Mouse (Mus musculus): ENCODE measurements at regions not wholly inside any gene's neighbourhood (a gene's known extent, or its start where the extent isn't known, plus 50 kb on each side); places are given as distances from the start of the nearest gene placed in this dataset.
"Not testable (repeated sequence)": the region's sequence is repeated elsewhere in the genome, so short reads cannot be mapped to it uniquely, and the experiment has no call there.

GRCm38 (mm10) chr4:131167921-131168320 is 223.7 kb downstream of the Matn1 start:
- Histone ChIP-seq H3K4me1 (replicated peaks; ENCODE audit: control insufficient read depth, insufficient read depth, low read length) (no peaks in the 10 kb centered on the region), H3K36me3 (ENCODE audit: control insufficient read depth, insufficient read depth) (no peaks in the 10 kb centered on the region), H3K27ac (ENCODE audit: low read depth, low read length) (no peak overlapping the region), H3K4me2 (replicated peaks; ENCODE audit: low read depth) (no peak overlapping the region), H3K9me3 (ENCODE audit: control insufficient read depth) (no peaks in the 10 kb centered on the region), H3K9ac (ENCODE audit: low read depth, low read length) (no peak overlapping the region), H3K27me3 (replicated peaks; ENCODE audit: control insufficient read depth, insufficient read depth, low read length) (no peaks in the 10 kb centered on the region), H3K4me3 (ENCODE audit: low read depth, low read length) (no peak overlapping the region)
- 82% methylated on average over 2 of the region's 2 CpGs for WGBS
- ATAC-seq: no peak
- TF ChIP-seq CTCF (IDR thresholded peaks at IDR 0.05; ENCODE audit: low read depth): no peak

GRCm38 (mm10) chr4:131173783-131174460 is 229.7 kb downstream of the Matn1 start:
- ATAC-seq: no peak
- H3K27me3 ChIP-seq (replicated peaks; ENCODE audit: control insufficient read depth, insufficient read depth, low read length): no peaks in the 10 kb centered on the region
- WGBS: 58% methylated on average over 28 of the region's 28 CpGs

GRCm38 (mm10) chr4:131176701-131177100 is 232.5 kb downstream of the Matn1 start:
- Histone ChIP-seq H3K9ac (ENCODE audit: low read depth, low read length) (no peak overlapping the region), H3K36me3 (ENCODE audit: control insufficient read depth, insufficient read depth) (no peaks in the 10 kb centered on the region), H3K4me1 (replicated peaks; ENCODE audit: control insufficient read depth, insufficient read depth, low read length) (no peaks in the 10 kb centered on the region), H3K4me3 (ENCODE audit: low read depth, low read length) (no peak overlapping the region), H3K9me3 (ENCODE audit: control insufficient read depth) (no peaks in the 10 kb centered on the region), H3K4me2 (replicated peaks; ENCODE audit: low read depth) (no peak overlapping the region), H3K27ac (ENCODE audit: low read depth, low read length) (no peak overlapping the region), H3K27me3 (replicated peaks; ENCODE audit: control insufficient read depth, insufficient read depth, low read length) (no peaks in the 10 kb centered on the region)
- no peak for TF ChIP-seq CTCF (IDR thresholded peaks at IDR 0.05; ENCODE audit: low read depth)
- 53% methylated on average over 3 of the region's 3 CpGs for WGBS
- no peak for ATAC-seq

More at GRCm38 (mm10) chr4:131173783-131174460, 229.7 kb downstream of the Matn1 start:
- no peaks in the 10 kb centered on the region for H3K36me3 ChIP-seq (ENCODE audit: control insufficient read depth, insufficient read depth)
- no peak overlapping the region for H3K4me2 ChIP-seq (replicated peaks; ENCODE audit: low read depth)
- no peak for TF ChIP-seq CTCF (IDR thresholded peaks at IDR 0.05; ENCODE audit: low read depth)
- H3K9ac ChIP-seq (ENCODE audit: low read depth, low read length): no peak overlapping the region
- no peaks in the 10 kb centered on the region for H3K4me1 ChIP-seq (replicated peaks; ENCODE audit: control insufficient read depth, insufficient read depth, low read length)
- no peak overlapping the region for H3K27ac ChIP-seq (ENCODE audit: low read depth, low read length)
- no peak overlapping the region for H3K4me3 ChIP-seq (ENCODE audit: low read depth, low read length)
- no peaks in the 10 kb centered on the region for H3K9me3 ChIP-seq (ENCODE audit: control insufficient read depth)

- Histone ChIP-seq H3K4me2 (replicated peaks; ENCODE audit: low read depth) (no peak overlapping the region), H3K4me1 (replicated peaks; ENCODE audit: control insufficient read depth, insufficient read depth, low read length) (no peaks in the 10 kb centered on the region), H3K9me3 (ENCODE audit: control insufficient read depth) (no peaks in the 10 kb centered on the region), H3K27me3 (replicated peaks; ENCODE audit: control insufficient read depth, insufficient read depth, low read length) (no peaks in the 10 kb centered on the region), H3K36me3 (ENCODE audit: control insufficient read depth, insufficient read depth) (no peaks in the 10 kb centered on the region), H3K4me3 (ENCODE audit: low read depth, low read length) (no peak overlapping the region), H3K27ac (ENCODE audit: low read depth, low read length) (no peak overlapping the region), H3K9ac (ENCODE audit: low read depth, low read length) (no peak overlapping the region)
- 47% methylated on average over 6 of the region's 6 CpGs for WGBS
- no peak for ATAC-seq
- no peak for TF ChIP-seq CTCF (IDR thresholded peaks at IDR 0.05; ENCODE audit: low read depth)
Observed at GRCm38 (mm10) chr4:131177889-131178288, 233.7 kb downstream of the Matn1 start.

- H3K27ac ChIP-seq (ENCODE audit: low read depth, low read length); H3K9ac ChIP-seq (ENCODE audit: low read depth, low read length); ATAC-seq; H3K4me1 ChIP-seq (replicated peaks; ENCODE audit: control insufficient read depth, insufficient read depth, low read length); H3K36me3 ChIP-seq (ENCODE audit: control insufficient read depth, insufficient read depth); H3K9me3 ChIP-seq (ENCODE audit: control insufficient read depth); H3K27me3 ChIP-seq (replicated peaks; ENCODE audit: control insufficient read depth, insufficient read depth, low read length); H3K4me3 ChIP-seq (ENCODE audit: low read depth, low read length); H3K4me2 ChIP-seq (replicated peaks; ENCODE audit: low read depth): not testable (repeated sequence)
- 76% methylated on average over 5 of the region's 5 CpGs for WGBS
Observed at GRCm38 (mm10) chr4:131178642-131179041, 234.5 kb downstream of the Matn1 start.

- Histone ChIP-seq H3K4me1 (replicated peaks; ENCODE audit: control insufficient read depth, insufficient read depth, low read length) (no peaks in the 10 kb centered on the region), H3K27me3 (replicated peaks; ENCODE audit: control insufficient read depth, insufficient read depth, low read length) (no peaks in the 10 kb centered on the region), H3K27ac (ENCODE audit: low read depth, low read length) (no peak overlapping the region), H3K9ac (ENCODE audit: low read depth, low read length) (no peak overlapping the region), H3K4me2 (replicated peaks; ENCODE audit: low read depth) (no peak overlapping the region), H3K36me3 (ENCODE audit: control insufficient read depth, insufficient read depth) (no peaks in the 10 kb centered on the region), H3K9me3 (ENCODE audit: control insufficient read depth) (no peaks in the 10 kb centered on the region), H3K4me3 (ENCODE audit: low read depth, low read length) (no peak overlapping the region)
- 88% methylated on average over 3 of the region's 3 CpGs for WGBS
- ATAC-seq: no peak
- TF ChIP-seq CTCF (IDR thresholded peaks at IDR 0.05; ENCODE audit: low read depth): no peak
Observed at GRCm38 (mm10) chr4:131188066-131188465, 243.9 kb downstream of the Matn1 start.

Data from intestine, postnatal 0 days (tissue).